Mouse (Mus musculus) skeletal muscle tissue, adult 2 months (tissue): ENCODE results near the gene Rps6ka1.
"Not testable (repeated sequence)": the region's sequence is repeated elsewhere in the genome, so short reads cannot be mapped to it uniquely, and the experiment has no call there.

Experiments used
- DNase-seq: peaks from one replicate; pipeline ENCODE4 v3.0.0-alpha.2; 2012; ENCODE audit warnings: low read depth, low spot score

Rps6ka1 gene

DNA sequence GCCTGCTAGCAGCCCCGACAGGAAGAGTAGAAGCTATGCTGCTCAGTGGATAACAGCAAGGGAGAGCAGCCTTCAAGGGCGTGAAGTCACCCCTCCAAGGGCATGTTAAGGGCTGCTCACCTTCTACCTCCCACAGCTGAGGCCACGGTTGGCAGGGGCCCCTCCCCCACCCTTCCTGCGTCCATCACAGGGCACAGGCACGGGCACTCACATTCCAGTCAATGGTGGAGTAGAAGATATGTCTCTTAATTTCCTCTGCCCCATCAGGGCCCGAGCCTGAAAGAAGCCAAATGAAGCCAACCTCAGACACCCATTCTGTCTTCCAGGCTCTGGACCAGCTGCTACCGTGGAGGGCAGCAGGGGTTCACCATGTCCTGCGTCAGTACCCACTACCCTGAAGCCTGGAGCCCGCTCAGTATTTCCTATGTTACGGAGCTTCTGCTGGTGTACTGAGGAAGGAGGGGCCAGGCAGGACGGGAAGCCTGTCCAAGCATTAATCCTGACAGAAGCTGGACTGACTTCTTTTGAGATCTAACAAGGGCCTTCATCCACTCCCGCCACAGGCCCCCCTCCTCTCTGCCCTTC, 23.7 kb downstream of the Rps6ka1 start:
- DNase-seq, result no peak

DNA sequence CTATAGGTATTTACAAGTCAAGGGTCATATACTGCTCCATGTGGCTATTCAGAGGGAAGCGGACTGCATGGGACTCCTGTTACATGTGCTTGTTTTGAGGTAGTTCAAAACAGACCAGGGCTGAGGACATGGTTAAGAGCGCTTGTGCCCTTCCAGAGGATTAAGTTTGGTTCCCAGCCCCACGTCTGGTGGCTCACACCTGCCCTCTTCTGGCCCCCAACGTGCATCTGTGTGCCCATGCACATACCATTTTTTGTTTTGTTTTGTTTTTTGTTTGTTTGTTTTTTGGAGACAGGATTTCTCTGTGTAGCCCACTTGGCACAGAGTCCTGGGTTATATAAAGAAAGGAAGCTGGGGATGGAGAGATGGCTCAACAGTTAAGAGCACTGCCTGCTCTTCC, 30.1 kb downstream of the Rps6ka1 start:
- no peak for DNase-seq

DNA sequence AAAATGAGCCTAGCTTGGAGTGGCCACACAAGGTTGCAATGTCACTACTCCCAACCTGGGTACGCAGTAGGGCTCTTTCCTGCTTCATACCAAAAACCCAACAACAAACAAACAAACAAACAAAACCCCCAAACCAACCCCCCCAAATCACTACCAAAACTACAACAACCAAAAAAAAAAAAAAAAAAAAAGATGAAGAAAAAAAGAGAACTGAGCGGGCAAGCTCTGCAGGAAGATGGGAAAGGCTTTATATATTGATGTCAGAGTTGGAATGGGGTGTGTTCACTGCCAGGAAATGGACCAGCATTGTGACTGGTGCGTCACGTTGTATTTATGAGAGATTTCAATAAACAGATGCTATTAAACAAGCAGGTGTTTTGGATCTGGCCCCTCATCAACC, 33.0 kb downstream of the Rps6ka1 start:
- DNase-seq, result no peak

DNA sequence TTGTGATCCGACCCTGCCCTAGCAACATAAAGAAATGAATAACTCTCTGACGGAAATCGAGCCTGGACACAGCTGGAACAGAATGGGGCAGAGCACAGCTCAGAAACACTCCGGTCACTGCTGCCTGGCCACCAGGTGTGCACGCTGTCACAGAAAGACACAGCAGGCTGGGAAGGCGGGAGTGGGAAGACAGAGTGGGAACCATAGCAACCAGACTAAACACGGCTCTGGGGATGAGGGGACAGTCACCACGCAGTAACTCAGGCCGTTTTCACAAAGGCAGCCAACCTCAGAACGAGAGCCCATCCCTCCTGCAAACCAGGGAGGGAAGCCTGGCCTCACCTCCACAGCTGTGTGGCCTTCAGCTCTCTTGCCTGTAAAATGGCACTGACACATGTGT, 34.0 kb downstream of the Rps6ka1 start:
- no peak for DNase-seq

DNA sequence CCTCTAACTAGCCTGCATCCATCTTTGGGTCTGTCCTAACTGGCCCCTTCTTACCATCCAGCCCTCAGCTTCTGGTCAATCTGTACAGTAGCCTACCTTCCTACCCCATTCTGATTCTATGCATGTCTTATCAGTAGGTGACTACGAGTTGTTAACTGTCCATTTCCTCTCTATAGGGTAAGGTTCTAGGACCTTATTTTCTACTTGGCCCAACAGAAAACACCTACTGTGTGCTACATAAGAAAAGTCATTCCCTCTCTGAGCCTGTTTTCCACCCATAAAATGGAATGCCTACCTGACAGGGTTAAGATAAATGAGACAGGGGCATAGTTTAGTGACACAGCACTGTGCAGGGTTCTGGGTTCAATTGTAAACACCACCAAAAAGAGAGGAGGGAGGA, 41.0 kb downstream of the Rps6ka1 start:
- DNase-seq, result no peak

DNA sequence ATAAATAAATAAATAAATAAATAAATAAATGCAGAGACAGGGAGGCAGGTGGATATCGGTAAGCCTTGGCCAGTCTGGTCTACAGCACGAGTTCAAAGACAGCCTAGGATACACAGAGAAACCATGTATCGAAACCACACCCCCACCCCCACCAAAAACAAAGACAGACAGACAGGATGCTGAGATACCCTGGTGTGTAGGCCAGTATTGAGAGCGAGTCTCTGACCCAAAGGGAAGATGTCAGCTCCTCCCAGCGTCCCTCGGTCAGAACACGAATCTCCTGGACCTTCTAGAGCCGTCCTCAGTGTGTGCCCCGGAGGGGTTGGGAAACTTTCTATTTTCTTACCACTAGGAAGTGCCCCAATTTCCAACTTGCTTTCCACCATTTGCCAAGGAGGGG, 42.5 kb downstream of the Rps6ka1 start:
- DNase-seq, result no peak

DNA sequence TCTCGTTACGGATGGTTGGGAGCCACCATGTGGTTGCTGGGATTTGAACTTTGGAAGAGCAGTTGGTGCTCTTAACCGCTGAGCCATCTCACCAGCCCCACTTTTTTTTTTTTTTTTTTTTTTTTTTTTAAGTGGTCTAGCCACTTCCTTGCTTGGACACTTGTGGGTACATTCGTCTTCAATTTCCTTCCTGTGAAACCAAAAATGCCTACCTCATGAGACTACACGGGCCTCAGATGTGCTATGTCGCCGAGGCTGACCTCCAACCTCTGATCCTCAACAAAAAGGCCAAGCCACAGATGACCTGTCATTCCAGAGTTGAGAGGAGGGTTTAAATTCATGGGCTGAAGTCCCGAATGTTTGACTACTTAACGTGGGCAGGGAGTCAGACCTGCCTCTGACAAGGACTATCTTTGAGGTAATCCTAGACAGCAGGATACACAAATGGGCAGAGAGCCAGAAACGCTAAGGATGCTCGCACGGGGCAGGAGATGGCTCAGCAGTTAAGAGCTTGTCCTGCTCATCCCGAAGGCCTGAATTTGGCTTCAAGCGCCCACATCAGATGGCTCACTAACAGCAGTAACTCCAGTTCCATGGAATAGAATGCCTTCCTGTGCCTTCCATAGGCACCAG, 43.3 kb downstream of the Rps6ka1 start:
- DNase-seq, result no peak

DNA sequence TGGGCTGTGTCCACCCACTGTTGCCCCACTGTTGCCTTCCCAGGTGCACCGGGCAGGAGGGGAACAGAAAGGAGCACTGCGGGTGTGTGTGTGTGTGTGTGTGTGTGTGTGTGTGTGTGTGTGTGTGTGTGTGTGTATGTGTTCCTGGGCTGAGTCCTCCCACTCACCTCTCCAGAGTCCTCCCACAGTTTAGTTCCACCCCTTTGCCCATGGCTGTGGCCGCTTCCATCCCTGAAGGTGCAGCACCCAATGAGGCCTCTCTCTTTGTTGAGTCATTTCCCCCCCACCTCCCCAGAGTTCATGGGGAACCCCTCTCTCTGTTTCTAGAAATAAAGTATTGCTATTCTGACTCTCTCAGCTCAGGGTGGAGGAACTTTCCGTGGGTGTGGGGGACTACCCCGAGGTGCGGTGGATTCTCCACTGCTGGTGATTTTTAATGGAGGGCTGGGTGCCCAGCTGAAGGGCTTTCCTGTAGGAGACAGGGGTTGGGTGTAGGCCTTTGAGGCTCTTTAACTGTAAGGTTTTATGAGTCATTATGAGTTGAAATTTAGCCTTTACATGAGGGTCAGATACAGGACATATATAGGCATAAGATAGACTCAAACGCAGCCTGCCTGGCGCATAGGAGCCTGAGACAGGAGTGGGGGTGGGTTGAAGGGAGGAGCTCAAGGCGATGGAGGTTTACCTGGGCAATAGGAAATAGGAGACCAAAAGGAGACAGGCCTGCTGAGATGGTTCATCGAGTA, 44.4 kb downstream of the Rps6ka1 start:
- no peak for DNase-seq

DNA sequence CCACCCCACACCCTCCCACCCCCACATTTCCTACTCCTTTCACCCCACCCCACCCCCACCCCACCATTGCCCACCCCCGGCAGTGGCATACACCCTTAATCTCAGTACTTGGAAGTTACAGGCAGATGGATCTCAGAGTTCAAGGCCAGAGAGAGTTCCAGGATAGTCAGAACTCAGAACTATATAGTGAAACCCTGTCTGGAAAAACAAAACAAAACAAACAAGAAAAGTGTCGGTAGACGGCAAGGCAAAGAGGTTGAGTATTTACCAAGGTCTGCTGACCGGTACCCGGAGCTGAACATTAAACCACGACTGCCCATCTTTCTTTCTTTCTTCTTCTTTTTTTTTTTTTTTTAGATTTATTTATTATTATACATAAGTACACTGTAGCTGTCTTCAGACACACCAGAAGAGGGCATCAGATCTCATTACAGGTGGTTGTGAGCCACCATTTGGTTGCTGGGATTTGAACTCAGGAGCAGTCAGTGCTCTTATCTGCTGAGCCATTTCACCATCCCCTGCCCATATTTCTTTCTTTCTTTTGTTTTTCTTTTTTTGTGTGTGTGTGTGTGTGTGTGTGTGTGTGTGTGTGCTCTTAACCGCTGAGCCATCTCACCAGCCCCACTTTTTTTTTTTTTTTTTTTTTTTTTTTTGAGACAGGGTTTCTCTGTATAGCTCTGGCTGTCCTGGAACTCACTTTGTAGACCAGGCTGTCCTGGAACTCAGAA, 45.7 kb downstream of the Rps6ka1 start:
- not testable (repeated sequence) for DNase-seq

DNA sequence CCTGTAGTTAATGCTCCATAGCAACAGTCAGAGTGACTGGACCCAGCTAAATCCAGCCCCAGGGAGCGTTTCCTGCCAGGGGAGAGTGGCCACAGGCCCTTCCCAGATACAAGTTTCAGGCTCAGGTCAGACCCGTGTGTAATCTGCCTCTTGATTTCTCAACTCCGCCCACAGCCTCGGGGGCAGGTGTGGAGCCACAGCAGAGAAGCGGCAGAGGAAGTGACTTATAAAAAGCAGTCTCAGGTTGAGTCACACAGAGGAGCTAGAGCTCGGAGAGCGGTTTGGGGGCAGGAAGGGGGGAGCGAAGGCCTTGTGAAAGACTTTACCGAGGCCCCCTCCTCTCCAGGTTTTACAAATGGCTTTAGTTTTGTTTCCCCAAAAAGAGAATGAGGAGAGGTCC, 46.6 kb downstream of the Rps6ka1 start:
- DNase-seq, result peak; percentile 32

DNA sequence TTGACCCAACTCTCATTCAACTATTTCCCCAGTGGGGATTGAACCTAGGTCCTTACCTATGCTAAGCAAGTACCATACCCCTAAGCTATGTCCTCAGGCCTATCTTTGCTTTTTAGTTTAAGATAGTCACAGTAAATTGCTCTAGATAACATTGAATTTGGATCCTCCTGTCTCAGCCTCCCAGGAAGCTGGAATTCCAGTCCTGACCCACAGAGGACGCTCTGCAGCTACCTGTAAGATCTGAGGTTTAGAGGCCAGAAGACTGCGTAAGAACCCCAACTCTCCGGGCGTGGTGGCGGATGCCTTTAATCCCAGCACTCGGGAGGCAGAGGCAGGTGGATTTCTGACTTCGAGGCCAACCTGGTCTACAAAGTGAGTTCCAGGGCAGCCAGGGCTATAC, 47.1 kb downstream of the Rps6ka1 start:
- DNase-seq, result no peak

DNA sequence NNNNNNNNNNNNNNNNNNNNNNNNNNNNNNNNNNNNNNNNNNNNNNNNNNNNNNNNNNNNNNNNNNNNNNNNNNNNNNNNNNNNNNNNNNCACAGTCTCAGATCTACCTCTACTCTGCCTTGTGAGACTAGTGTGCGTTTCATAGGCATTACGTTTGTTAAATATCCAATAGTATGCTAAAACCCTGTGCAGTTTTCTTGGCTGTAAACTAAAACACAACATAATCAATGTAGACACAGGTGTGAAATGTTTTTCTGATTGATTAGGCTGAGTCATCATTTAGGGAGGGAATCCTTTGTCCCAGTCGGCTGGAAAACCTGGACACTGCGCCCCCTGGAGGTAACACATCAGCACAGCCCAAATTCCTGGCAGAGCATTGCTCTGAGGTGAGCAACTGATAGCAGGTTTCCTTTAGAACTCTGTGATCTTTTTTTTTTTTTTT, 48.2 kb downstream of the Rps6ka1 start:
- DNase-seq, result no peak

DNA sequence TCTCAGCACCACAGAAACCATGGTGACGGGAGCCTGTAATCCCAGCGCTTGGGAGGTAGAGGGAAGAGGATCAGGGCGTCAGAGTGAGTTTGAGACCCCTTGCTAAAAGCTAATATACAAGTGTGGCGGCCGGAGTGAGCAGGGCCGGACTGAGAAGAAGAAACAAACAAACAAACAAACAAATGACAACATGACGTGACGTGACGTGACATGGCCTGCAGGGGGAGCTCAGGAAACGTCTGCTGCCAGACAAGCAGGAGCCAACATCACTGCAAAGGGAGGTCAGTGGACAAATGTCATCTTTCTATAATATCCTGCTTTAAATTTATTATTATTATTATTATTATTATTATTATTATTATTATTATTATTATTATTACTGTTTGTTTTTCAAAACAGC, 51.0 kb downstream of the Rps6ka1 start:
- DNase-seq, result no peak

DNA sequence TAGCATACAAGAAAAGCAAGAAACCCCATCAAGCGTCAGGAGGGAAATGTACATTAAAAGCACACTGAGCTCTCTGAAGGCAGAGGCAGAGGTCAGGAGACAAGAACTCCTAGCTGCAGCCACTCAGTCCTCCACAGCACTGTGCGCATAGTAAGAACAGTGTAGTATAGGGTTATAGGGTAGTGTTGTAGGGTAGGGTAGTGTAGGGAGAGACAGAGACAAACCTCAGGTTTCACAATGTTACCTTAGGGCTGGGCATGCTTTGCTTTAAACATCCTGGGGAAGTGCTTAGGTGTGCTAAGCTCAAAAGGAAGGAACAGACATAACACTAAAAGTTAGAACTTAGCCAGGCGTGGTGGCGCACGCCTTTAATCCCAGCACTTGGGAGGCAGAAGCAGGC, 52.4 kb downstream of the Rps6ka1 start:
- DNase-seq, result no peak

DNA sequence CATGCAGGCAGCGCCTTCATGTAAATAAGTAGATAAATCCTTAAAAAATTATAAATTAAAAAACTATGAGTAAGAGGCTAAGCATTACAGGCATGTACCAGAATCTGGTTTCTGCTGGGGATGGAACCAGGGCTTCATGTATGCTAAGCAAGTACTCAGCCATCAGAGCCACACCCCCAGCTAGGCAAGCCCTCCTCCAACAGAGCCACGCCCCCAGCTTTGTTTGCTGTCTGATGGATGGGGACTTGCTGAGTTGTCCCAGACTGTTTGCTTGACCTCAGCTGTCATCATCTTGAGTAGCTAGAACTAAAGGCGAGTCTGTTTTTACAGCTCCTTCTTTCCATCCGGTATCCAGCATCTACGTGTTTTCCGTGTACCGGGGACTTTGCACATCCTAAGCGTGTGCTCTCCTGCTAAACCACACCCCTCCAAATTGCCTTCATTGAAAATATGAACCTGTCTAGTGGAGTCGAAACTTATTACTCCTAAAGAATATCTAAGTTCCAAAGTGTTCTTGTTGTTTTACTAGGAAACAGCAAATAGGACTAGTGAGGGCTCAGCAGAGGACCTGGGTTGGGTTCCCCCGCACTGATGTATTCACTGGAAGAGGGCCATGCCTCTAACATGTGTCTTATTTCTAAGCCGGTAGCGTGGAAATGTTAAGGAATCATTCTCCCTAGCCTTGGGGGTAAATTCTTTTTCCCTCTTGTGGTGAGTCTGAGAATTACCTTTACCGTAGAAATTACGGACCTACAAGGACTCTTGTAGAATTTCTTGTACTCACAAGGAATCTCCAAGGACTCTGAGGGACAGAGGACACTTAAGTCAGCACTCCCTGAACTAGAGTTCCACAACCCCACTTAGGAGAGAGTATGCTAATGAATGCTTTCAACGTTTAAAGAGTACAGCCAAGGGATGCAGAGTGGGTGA, 54.4 kb downstream of the Rps6ka1 start:
- DNase-seq, result no peak

DNA sequence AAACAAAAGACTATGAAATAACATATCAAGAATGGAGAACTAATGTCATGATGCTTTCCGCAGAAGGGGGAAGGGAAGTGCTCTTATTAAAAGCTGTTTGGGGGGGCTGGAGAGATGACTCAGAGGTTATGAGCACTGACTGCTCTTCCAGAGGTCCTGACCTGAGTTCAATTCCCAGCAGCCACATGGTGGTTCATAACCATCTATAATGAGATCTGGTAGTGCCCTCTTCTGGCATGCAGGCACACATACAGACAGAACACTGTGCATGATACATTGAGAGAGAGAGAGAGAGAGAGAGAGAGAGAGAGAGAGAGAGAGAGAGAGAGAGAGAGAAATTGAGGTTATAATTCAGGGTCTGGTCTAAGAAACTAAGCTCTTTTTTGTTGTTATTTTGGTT, 57.1 kb downstream of the Rps6ka1 start:
- no peak for DNase-seq

DNA sequence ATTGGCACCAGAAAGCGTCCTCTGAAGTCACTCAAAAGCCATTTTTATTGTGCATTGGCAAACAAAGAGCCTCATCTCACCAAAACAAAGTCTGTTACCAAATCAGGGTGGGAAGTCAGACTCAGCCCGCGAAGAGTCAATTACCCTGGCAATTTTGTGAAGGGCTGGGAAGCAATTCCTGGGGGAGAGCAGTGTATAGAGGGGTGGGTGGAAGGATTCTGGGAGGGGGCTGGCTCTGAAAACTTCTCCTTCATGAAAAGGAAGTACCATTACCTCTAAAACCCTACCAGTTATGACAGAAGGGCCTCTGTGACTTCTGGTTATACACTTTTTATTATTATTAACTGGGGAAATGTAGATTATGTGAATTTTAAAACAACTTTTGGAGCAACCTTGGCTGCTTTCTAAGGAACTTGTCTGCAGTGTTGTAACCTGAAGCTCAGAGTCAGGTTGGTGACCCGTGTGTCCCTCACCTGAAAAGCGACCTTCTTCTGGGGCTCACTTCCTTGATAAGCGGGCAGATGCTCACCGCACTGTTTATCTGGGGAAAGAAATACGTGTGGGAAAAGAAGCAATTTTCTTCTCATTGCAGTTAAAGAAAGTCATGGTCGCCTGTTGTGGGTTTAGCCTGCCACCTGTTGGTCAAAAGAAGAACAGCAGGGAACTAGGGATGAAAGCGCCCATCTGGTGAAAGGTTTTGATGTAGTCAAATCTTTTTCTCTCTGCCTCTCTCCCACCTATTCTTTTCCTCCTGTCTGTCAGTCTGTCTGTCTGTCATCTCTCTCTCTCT, 58.1 kb downstream of the Rps6ka1 start:
- peak; percentile 55 for DNase-seq

DNA sequence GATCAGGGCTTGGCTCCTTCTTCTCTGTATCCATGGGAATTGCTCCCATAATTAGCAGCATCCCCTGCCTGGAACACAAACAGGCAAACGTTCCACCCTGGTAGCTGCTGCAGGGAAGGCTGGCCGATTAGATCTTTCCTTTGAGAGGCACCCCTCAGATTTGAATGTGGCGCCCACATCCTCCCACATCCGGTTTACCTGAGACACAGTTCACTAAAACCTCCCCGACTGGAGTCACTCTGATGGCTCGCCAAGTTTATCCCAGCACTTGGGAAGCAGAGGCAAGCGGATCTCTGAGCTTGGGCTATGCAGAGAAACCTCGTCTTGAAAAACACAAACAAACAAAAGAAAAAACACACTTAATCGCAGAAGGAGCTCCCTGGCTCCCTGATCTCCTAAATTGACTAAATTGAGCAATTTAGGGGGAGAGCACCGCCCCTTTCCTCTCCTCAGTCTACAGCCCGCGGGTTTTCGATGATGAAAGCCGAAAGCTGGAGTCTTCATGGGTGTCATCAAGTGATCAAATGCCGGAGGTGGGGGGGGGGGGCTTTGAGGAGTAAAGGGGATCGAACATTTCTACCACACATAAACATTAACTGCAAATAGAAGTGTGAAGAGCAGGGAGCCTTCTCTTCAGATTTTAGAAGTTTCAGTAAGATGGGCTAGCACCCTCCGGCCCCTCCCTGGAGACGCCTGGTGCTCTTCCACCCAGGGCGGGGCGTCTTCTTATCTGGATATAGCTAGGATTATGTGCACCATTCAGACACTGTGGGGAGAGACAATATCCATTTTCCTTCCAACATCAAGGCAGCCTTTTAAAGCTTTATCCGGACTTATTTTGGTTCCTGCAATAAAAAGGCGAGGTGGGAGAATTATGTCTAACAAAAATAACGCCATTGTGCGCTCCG, 59.5 kb downstream of the Rps6ka1 start:
- DNase-seq, result no peak

DNA sequence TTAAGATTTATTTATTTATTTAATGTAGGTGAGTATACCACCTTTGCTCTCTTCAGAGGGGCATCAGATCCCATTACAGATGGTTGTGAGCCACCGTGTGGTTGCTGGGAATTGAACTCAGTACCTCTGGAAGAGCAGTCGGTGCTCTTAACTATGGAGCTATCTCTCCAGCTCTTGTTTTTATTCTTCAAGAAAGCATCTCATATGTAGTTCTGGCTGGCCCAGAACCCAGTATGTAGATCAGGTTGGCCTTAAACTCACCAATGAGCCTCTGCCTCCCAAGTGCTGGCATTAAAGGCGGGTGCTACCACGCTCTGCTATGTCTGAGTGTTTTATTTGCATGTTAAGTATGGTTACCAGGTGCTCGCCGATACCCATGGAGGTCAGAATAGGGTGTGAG, 60.2 kb downstream of the Rps6ka1 start:
- no peak for DNase-seq

DNA sequence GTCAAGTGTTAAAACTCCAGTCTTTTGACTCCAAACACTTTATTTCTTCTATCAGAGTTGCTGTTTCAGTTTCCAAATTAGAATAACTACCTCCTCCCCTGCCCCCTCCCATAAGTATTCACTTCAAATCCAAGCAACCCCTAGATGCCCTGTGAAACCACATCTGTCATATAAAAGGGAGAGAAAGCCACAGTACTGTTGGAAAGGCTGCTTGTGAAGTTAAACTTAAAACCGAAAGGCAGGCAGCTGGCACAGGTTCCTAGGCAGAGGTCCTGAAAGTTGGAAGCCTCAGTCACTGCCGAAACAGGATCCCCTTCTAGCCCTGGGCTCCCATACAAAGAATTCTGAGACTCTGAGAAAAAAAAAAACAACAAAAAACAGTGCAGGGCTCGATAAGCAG, 61.9 kb downstream of the Rps6ka1 start:
- no peak for DNase-seq
